Mouse (Mus musculus) lung, embryonic 14.5 days (tissue): ENCODE measurements around the gene Dram1. TPM values are rescaled to one million over a fixed set of nuclear protein-coding genes. Genes with fewer than 3 reads are reported as not detected.

Experiments used
- ATAC-seq: fragments of 200-750 bp; cut with Nextera tagmentation; 2 replicates; pipeline ENCODE4 v1.8.0; 2017; ENCODE audit warnings: mild to moderate bottlenecking, moderate TSS enrichment, moderate library complexity; ENCODE audit not compliant: insufficient read depth
- DNase-seq: peaks from one replicate; pipeline ENCODE4 v3.0.0-alpha.2; 2015
- H3K27ac ChIP-seq: fragments of 300-500 bp; sonication (generic); 2 replicates; pipeline ENCODE4 v1.5.1; 2014; ENCODE audit warnings: low read depth, mild to moderate bottlenecking, moderate library complexity
- H3K27me3 ChIP-seq: fragments of 300-500 bp; sonication (generic); 2 replicates; pipeline ENCODE4 v1.6.1; 2014; ENCODE audit warnings: low read length, control low read depth; ENCODE audit not compliant: insufficient read depth
- H3K36me3 ChIP-seq: fragments of 300-500 bp; sonication (generic); 2 replicates; pipeline ENCODE4 v1.6.1; 2014; ENCODE audit warnings: control low read depth; ENCODE audit not compliant: insufficient read depth
- H3K4me1 ChIP-seq: fragments of 300-500 bp; sonication (generic); 2 replicates; pipeline ENCODE4 v1.6.1; 2014; ENCODE audit warnings: antibody characterized with exemption, control low read depth; ENCODE audit not compliant: insufficient read depth
- H3K4me2 ChIP-seq: fragments of 300-500 bp; sonication (generic); 2 replicates; pipeline ENCODE4 v1.6.1; 2014; ENCODE audit warnings: mild to moderate bottlenecking
- H3K4me3 ChIP-seq: fragments of 300-500 bp; sonication (generic); 2 replicates; pipeline ENCODE4 v1.5.1; 2014; ENCODE audit warnings: low read depth, low read length
- H3K9ac ChIP-seq: fragments of 300-500 bp; sonication (generic); 2 replicates; pipeline ENCODE4 v1.6.1; 2014
- H3K9me3 ChIP-seq: fragments of 300-500 bp; sonication (generic); 2 replicates; pipeline ENCODE4 v1.6.1; 2016; ENCODE audit warnings: low read depth, low read length, control low read depth
- CTCF ChIP-seq: IDR thresholded peaks from 2 replicates; pipeline ENCODE4 v1.5.1; 2016; ENCODE audit warnings: antibody characterized with exemption, low read depth
- WGBS: fragments of 180-500 bp; shearing (Covaris S2); extraction: QIAGEN DNeasy Blood & Tissue Kit; methylation state at CpG from one replicate; pipeline ENCODE4 v1.1.7; 2014; 5-methylcytosine and 5-hydroxymethylcytosine counted together
- polyA plus RNA-seq: library from polyadenylated mRNA; unstranded; fragments of >200 nt; fragmentation: Nextera tagmentation; extraction: Ambion mirVana; gene quantifications from 2 replicates; pipeline ENCODE4 v1.2.1, GENCODE M21; 2014

The Dram1 gene
- polyA plus RNA-seq, result 43.9 and 45.7 TPM in 2 replicates

- no peaks in the 10 kb centered on the region for H3K27me3 ChIP-seq
- DNase-seq (peak; percentile 92), ATAC-seq (peak; percentile 84)
- peak; percentile 72 for TF ChIP-seq CTCF
- no peaks in the 10 kb centered on the region for H3K36me3 ChIP-seq
- peak within 1 kb of the TSS; percentile 88 for H3K4me2 ChIP-seq
- H3K4me3 ChIP-seq, result peak within 1 kb of the TSS; percentile 77
- H3K9ac ChIP-seq, result peak within 1 kb of the TSS; percentile 71
- no peaks in the 10 kb centered on the region for H3K9me3 ChIP-seq
- no peaks in the 10 kb centered on the region for H3K4me1 ChIP-seq
- H3K27ac ChIP-seq, result peak within 1 kb of the TSS; percentile 66
- under 1% methylated on average over 71 of the region's 87 CpGs for WGBS
Measured at GRCm38 (mm10) chr10:88379013-88379885, at the start of gene Dram1, which contains the start of gene Gnptab. Gene Dram1, minus strand, starts transcription at chr10:88379080. Gene Gnptab, plus strand, starts transcription at chr10:88379132.

GRCm38 (mm10) chr10:88427998-88428397 is 49.1 kb upstream of the Dram1 start:
- WGBS, result 89% methylated on average over 6 of the region's 6 CpGs
- Histone ChIP-seq H3K27ac (no peak overlapping the region), H3K4me1 (no peaks in the 10 kb centered on the region), H3K4me2 (no peak overlapping the region), H3K36me3 (peaks cover 41% of the 10 kb centered on the region), H3K9me3 (no peaks in the 10 kb centered on the region), H3K4me3 (no peak overlapping the region), H3K9ac (no peak overlapping the region), H3K27me3 (no peaks in the 10 kb centered on the region)
- ATAC-seq (no peak), DNase-seq (no peak)
- TF ChIP-seq CTCF, result no peak

- Histone ChIP-seq H3K9ac (no peak overlapping the region), H3K36me3 (peaks cover 40% of the 10 kb centered on the region), H3K4me2 (no peak overlapping the region), H3K27me3 (no peaks in the 10 kb centered on the region), H3K9me3 (no peaks in the 10 kb centered on the region), H3K4me3 (no peak overlapping the region), H3K27ac (no peak overlapping the region), H3K4me1 (no peaks in the 10 kb centered on the region)
- DNase-seq, result no peak
- ATAC-seq, result no peak
- 63% methylated on average over 5 of the region's 5 CpGs for WGBS
- no peak for TF ChIP-seq CTCF
Measured at GRCm38 (mm10) chr10:88426896-88427295, 48.0 kb upstream of the Dram1 start.

- Histone ChIP-seq H3K4me3 (no peak overlapping the region), H3K27me3 (no peaks in the 10 kb centered on the region), H3K4me2 (no peak overlapping the region), H3K36me3 (peaks cover 37% of the 10 kb centered on the region), H3K9me3 (no peaks in the 10 kb centered on the region), H3K27ac (no peak overlapping the region), H3K9ac (no peak overlapping the region), H3K4me1 (no peaks in the 10 kb centered on the region)
- 83% methylated on average over 2 of the region's 2 CpGs for WGBS
- TF ChIP-seq CTCF, result peak; percentile 81
- peak; percentile 91 for DNase-seq
- ATAC-seq, result peak; percentile 79
Measured at GRCm38 (mm10) chr10:88426158-88426816, 47.4 kb upstream of the Dram1 start.

GRCm38 (mm10) chr10:88420655-88421435 is 42.0 kb upstream of the Dram1 start:
- no peaks in the 10 kb centered on the region for H3K4me1 ChIP-seq
- no peak overlapping the region for H3K27ac ChIP-seq
- no peak overlapping the region for H3K4me3 ChIP-seq
- no peak for DNase-seq
- TF ChIP-seq CTCF, result no peak
- no peaks in the 10 kb centered on the region for H3K9me3 ChIP-seq
- no peak for ATAC-seq
- no peak overlapping the region for H3K9ac ChIP-seq
- no peak overlapping the region for H3K4me2 ChIP-seq
- WGBS, result 89% methylated on average over 19 of the region's 19 CpGs
- no peaks in the 10 kb centered on the region for H3K27me3 ChIP-seq
- H3K36me3 ChIP-seq, result 0 out of 2 replicates have a peak, but pooled peaks cover 15% of the 10 kb centered on the region

- no peaks in the 10 kb centered on the region for H3K9me3 ChIP-seq
- no peaks in the 10 kb centered on the region for H3K4me1 ChIP-seq
- ATAC-seq, result no peak
- no peak overlapping the region for H3K4me2 ChIP-seq
- TF ChIP-seq CTCF, result no peak
- 72% methylated on average over 11 of the region's 11 CpGs for WGBS
- no peak for DNase-seq
- no peak overlapping the region for H3K4me3 ChIP-seq
- no peak overlapping the region for H3K27ac ChIP-seq
- peaks cover 22% of the 10 kb centered on the region; the same call in 1 of the 2 replicates for H3K36me3 ChIP-seq
- no peak overlapping the region for H3K9ac ChIP-seq
- H3K27me3 ChIP-seq, result no peaks in the 10 kb centered on the region
Measured at GRCm38 (mm10) chr10:88420141-88420541, 41.3 kb upstream of the Dram1 start.
